Mouse (Mus musculus) intestine, postnatal 0 days (tissue): ENCODE measurements at regions not wholly inside any gene's neighbourhood (a gene's known extent, or its start where the extent isn't known, plus 50 kb on each side); places are given as distances from the start of the nearest gene placed in this dataset.

Source experiments
- ATAC-seq: fragments of 200-750 bp; cut with Nextera tagmentation; 2 replicates; pipeline ENCODE4 v1.8.0; 2017; ENCODE audit warnings: mild to moderate bottlenecking, moderate TSS enrichment, moderate library complexity
- H3K27ac ChIP-seq: fragments of 300-500 bp; sonication (generic); 2 replicates; pipeline ENCODE4 v1.5.1; 2014; ENCODE audit warnings: mild to moderate bottlenecking, low read depth, low read length, moderate library complexity
- H3K27me3 ChIP-seq: fragments of 300-500 bp; sonication (generic); replicated peaks from 2 replicates; pipeline ENCODE4 v1.6.1; 2014; ENCODE audit warnings: low read length, mixed read lengths; ENCODE audit not compliant: control insufficient read depth, insufficient read depth
- H3K36me3 ChIP-seq: fragments of 300-500 bp; sonication (generic); 2 replicates; pipeline ENCODE4 v1.6.1; 2014; ENCODE audit warnings: mild to moderate bottlenecking, moderate library complexity; ENCODE audit not compliant: control insufficient read depth, insufficient read depth
- H3K4me1 ChIP-seq: fragments of 300-500 bp; sonication (generic); replicated peaks from 2 replicates; pipeline ENCODE4 v1.6.1; 2014; ENCODE audit warnings: antibody characterized with exemption, low read length, mixed read lengths; ENCODE audit not compliant: control insufficient read depth, insufficient read depth
- H3K4me2 ChIP-seq: fragments of 300-500 bp; sonication (generic); replicated peaks from 2 replicates; pipeline ENCODE4 v1.6.1; 2014; ENCODE audit warnings: low read depth, mild to moderate bottlenecking, moderate library complexity
- H3K4me3 ChIP-seq: fragments of 300-500 bp; sonication (generic); 2 replicates; pipeline ENCODE4 v1.5.1; 2014; ENCODE audit warnings: low read depth, low read length
- H3K9ac ChIP-seq: fragments of 300-500 bp; sonication (generic); 2 replicates; pipeline ENCODE4 v1.6.1; 2014; ENCODE audit warnings: mild to moderate bottlenecking, low read depth, low read length
- H3K9me3 ChIP-seq: fragments of 300-500 bp; sonication (generic); 2 replicates; pipeline ENCODE4 v1.6.1; 2016; ENCODE audit warnings: mixed run types; ENCODE audit not compliant: control insufficient read depth
- CTCF ChIP-seq: sonication (generic); IDR thresholded peaks from 2 replicates; pipeline ENCODE4 v1.5.1; 2016; ENCODE audit warnings: low read depth, mild to moderate bottlenecking, control low read depth, antibody characterized with exemption, moderate library complexity
- WGBS: fragments of 180-500 bp; shearing (Covaris S2); extraction: QIAGEN DNeasy Blood & Tissue Kit; methylation state at CpG from one replicate; pipeline ENCODE4 v1.1.7; 2014; 5-methylcytosine and 5-hydroxymethylcytosine counted together

DNA sequence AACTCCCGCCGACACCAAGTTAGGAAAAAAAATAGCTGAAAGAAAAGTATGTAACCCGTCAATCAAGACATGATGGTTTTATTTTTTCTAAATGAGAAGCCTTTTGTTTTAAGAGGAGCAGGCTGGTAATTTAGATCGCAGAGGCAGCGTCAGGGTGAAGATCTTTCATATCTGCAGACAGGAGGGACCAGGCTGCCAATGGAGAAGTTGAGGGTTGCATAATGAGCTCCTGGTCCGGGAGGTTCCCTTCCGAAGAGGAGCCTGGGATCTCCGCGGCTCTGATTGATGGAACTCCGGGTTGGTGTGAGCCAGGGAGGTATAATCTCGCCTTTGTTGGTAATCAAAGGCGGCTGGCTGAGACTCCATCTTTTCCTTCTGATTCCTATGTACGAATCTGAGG lies 168.8 kb upstream of the Mvb12b start:
- Histone ChIP-seq H3K27ac (no peak overlapping the region), H3K9ac (no peak overlapping the region), H3K4me2 (no peak overlapping the region), H3K9me3 (no peaks in the 10 kb centered on the region), H3K4me1 (no peaks in the 10 kb centered on the region), H3K4me3 (no peak overlapping the region), H3K36me3 (no peaks in the 10 kb centered on the region), H3K27me3 (no peaks in the 10 kb centered on the region)
- 80% methylated on average over 13 of the region's 13 CpGs for WGBS
- no peak for TF ChIP-seq CTCF
- no peak for ATAC-seq

DNA sequence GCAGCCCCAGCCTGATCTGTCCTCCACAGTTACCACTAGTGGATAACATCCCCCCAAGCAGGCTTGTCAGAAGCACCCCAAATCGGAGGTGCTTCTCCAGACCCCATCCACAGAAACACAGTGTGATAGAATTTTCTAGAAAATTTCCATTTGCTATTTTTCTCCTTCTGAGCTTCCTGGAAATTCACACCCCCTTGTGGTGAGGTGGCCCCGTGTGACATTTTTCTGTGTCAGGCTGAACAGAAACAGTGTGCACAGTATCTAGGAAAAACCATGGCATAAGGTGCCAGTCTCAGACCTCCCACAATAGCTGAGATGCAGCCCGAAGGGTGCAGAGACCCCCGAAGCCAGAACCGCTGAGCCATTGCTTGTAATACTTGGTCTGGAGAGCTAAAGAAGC lies 155.3 kb upstream of the Mvb12b start:
- Histone ChIP-seq H3K9me3 (no peaks in the 10 kb centered on the region), H3K36me3 (no peaks in the 10 kb centered on the region), H3K4me3 (no peak overlapping the region), H3K4me2 (no peak overlapping the region), H3K27me3 (no peaks in the 10 kb centered on the region), H3K27ac (no peak overlapping the region), H3K4me1 (no peaks in the 10 kb centered on the region), H3K9ac (no peak overlapping the region)
- ATAC-seq, result no peak
- 78% methylated on average over 5 of the region's 5 CpGs for WGBS
- TF ChIP-seq CTCF, result peak; percentile 30

DNA sequence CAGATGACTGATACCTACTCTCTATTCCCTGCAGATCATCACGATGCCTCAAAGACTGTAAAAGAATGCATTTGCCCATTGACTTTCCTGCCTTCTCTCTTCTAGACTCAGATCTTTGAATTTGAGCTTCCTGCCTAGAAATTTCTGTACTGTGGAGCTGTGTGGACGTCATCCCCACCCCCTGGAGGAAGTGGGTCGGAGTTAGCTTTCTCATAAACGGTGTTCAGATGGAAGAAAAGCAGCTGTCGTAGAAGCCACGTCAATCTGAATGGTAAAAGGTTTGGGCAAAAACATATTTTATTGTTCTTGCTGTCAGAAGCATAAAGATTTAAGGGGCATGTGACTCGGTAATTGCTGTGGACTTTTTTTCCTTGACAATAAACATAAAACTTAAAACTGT lies 154.6 kb upstream of the Mvb12b start:
- Histone ChIP-seq H3K4me3 (no peak overlapping the region), H3K4me1 (no peaks in the 10 kb centered on the region), H3K36me3 (no peaks in the 10 kb centered on the region), H3K9me3 (no peaks in the 10 kb centered on the region), H3K27me3 (no peaks in the 10 kb centered on the region), H3K4me2 (no peak overlapping the region), H3K27ac (no peak overlapping the region), H3K9ac (no peak overlapping the region)
- WGBS, result 42% methylated on average over 7 of the region's 7 CpGs
- no peak for ATAC-seq
- no peak for TF ChIP-seq CTCF

DNA sequence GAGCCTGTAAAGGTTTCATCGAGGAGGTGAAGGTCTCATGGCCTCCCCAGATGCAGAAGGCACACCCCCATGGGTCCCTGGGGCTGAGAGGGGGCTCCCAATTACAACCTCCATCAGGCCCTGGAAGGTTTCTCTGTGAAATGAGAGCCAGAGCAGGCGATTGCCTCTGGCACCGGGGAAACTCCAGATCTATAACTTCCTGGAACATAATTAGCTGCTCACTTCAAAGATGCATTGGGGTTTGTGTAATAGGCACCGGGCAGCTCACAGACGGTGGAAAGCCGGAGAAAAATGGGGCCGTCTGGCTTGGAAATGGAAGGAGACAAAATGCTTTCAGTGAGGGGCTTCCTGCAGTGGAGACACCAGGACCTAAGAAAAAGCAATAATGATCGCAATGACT lies 151.2 kb upstream of the Mvb12b start:
- H3K9me3 ChIP-seq, result no peaks in the 10 kb centered on the region
- 65% methylated on average over 8 of the region's 8 CpGs for WGBS
- H3K4me2 ChIP-seq, result no peak overlapping the region
- no peak for ATAC-seq
- no peak overlapping the region for H3K9ac ChIP-seq
- no peak overlapping the region for H3K4me3 ChIP-seq
- H3K27me3 ChIP-seq, result no peaks in the 10 kb centered on the region
- H3K36me3 ChIP-seq, result no peaks in the 10 kb centered on the region
- H3K27ac ChIP-seq, result no peak overlapping the region
- no peak for TF ChIP-seq CTCF
- H3K4me1 ChIP-seq, result no peaks in the 10 kb centered on the region

DNA sequence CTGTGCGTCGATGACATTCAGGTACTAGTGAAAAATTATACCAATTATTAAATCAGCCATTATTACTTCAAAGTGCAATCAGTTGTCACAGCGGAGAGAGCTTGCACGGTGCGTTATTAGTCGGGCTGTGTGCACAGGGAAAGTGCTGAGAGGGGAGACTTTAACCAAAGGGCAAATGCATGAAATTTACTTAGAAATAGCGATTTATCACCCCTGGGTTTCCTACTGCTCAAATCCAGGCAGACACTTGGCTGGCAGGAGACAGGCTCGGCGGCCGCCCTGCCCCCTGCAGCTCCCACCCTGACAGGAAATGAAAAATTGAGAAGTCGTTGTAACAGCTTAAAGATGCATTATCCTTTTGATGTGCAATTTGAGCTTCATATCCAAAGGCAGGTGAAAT lies 145.5 kb upstream of the Mvb12b start:
- TF ChIP-seq CTCF, result no peak
- ATAC-seq, result no peak
- 50% methylated on average over 11 of the region's 11 CpGs for WGBS

DNA sequence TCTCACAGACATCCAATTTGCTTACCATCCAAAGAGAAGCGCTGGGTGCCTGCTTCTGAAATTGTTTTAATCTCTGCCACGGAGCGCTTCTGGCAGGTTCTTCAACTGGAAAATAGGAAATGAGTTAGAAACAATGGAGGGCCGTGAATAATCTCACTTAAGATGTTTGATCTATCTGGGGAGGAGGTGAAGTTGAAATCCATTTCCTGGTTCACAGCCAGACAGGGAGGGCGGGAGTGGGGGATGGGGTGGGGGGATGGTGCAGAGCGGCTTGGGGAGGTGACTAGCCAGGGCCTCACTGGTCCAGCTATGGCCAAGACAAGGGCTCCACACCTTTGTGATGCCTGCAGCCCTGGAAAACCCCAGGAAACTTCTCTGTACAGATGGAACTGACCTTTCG lies 143.7 kb upstream of the Mvb12b start:
- no peak for ATAC-seq
- no peak overlapping the region for H3K4me3 ChIP-seq
- H3K4me2 ChIP-seq, result 0 out of 2 replicates have a peak overlapping the region, but pooled peaks have one; percentile 9
- 26% methylated on average over 7 of the region's 7 CpGs for WGBS
- no peaks in the 10 kb centered on the region for H3K27me3 ChIP-seq
- no peaks in the 10 kb centered on the region for H3K4me1 ChIP-seq
- H3K9ac ChIP-seq, result no peak overlapping the region
- no peak for TF ChIP-seq CTCF
- no peak overlapping the region for H3K27ac ChIP-seq
- H3K36me3 ChIP-seq, result no peaks in the 10 kb centered on the region
- H3K9me3 ChIP-seq, result no peaks in the 10 kb centered on the region

More for the DNA sequence above, 145.5 kb upstream of the Mvb12b start:
- no peaks in the 10 kb centered on the region for H3K4me1 ChIP-seq
- no peak overlapping the region for H3K27ac ChIP-seq
- no peaks in the 10 kb centered on the region for H3K9me3 ChIP-seq
- no peak overlapping the region for H3K4me2 ChIP-seq
- no peak overlapping the region for H3K9ac ChIP-seq
- no peaks in the 10 kb centered on the region for H3K36me3 ChIP-seq
- no peaks in the 10 kb centered on the region for H3K27me3 ChIP-seq
- H3K4me3 ChIP-seq, result no peak overlapping the region

DNA sequence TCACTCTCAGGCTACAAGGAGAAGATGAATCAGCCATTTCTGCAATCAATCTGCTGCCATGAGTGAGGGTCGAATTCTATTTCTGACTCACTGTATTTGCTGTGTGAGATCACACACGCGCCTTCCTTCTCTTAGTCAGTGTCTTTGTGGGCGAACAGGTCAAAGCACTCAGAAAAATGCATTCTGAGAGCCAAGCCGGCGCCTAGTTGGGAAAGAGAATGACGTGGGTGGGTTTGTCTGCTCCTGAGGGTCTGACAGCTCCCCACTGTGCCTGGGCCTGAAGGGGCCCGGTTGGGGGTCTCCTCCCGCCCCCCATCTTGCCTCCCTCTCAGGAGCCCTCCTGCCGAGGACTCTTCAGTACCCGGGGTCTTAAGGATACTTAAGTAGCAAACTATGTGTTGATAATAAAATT lies 143.3 kb upstream of the Mvb12b start:
- H3K9me3 ChIP-seq, result no peaks in the 10 kb centered on the region
- TF ChIP-seq CTCF, result no peak
- ATAC-seq, result no peak
- H3K9ac ChIP-seq, result no peak overlapping the region
- H3K4me3 ChIP-seq, result no peak overlapping the region
- no peaks in the 10 kb centered on the region for H3K4me1 ChIP-seq
- H3K27me3 ChIP-seq, result no peaks in the 10 kb centered on the region
- H3K36me3 ChIP-seq, result no peaks in the 10 kb centered on the region
- H3K27ac ChIP-seq, result no peak overlapping the region
- 0 out of 2 replicates have a peak overlapping the region, but pooled peaks have one; percentile 9 for H3K4me2 ChIP-seq
- 14% methylated on average over 11 of the region's 11 CpGs for WGBS
